Mouse (Mus musculus) right cerebral cortex, adult 18-20 months (tissue): ENCODE data around the gene Dynlt1f.
"Not testable (repeated sequence)": the region's sequence is repeated elsewhere in the genome, so short reads cannot be mapped to it uniquely, and the experiment has no call there.

ENCODE experiments used
- DNase-seq: peaks from one replicate; pipeline ENCODE4 v3.0.0; 2022; ENCODE audit warnings: mixed read lengths

Gene Dynlt1f

GRCm38 (mm10) chr17:6655567-6656281, at the start of gene Dynlt1f:
Dynlt1f (minus strand) TSS chr17:6655900.
- peak; percentile 65 for DNase-seq

GRCm38 (mm10) chr17:6703381-6704270, 47.9 kb upstream of the Dynlt1f start:
- DNase-seq = not testable (repeated sequence)

GRCm38 (mm10) chr17:6702625-6703221, 47.0 kb upstream of the Dynlt1f start:
- not testable (repeated sequence) for DNase-seq

- DNase-seq = not testable (repeated sequence)
These were observed 44.4 kb upstream of the Dynlt1f start for GRCm38 (mm10) chr17:6700077-6700476.

- not testable (repeated sequence) for DNase-seq
These were observed 43.8 kb upstream of the Dynlt1f start for GRCm38 (mm10) chr17:6699502-6699901.

- peak; percentile 43 for DNase-seq
These were observed 41.6 kb upstream of the Dynlt1f start for GRCm38 (mm10) chr17:6697224-6697775.

GRCm38 (mm10) chr17:6696521-6696920, 40.8 kb upstream of the Dynlt1f start:
- not testable (repeated sequence) for DNase-seq

- DNase-seq = not testable (repeated sequence)
These were observed 40.0 kb upstream of the Dynlt1f start for GRCm38 (mm10) chr17:6695712-6696111.

GRCm38 (mm10) chr17:6691596-6691995, 35.9 kb upstream of the Dynlt1f start:
- peak; percentile 81 for DNase-seq

- DNase-seq = not testable (repeated sequence)
These were observed 33.6 kb upstream of the Dynlt1f start for GRCm38 (mm10) chr17:6689344-6689743.

- not testable (repeated sequence) for DNase-seq
These were observed 30.7 kb upstream of the Dynlt1f start for GRCm38 (mm10) chr17:6686299-6686971.

- DNase-seq = not testable (repeated sequence)
These were observed 29.7 kb upstream of the Dynlt1f start for GRCm38 (mm10) chr17:6685288-6685818.

GRCm38 (mm10) chr17:6684464-6685287, 29.0 kb upstream of the Dynlt1f start:
- not testable (repeated sequence) for DNase-seq

GRCm38 (mm10) chr17:6683702-6684101, 28.0 kb upstream of the Dynlt1f start:
- DNase-seq = not testable (repeated sequence)

GRCm38 (mm10) chr17:6681721-6682120, 26.0 kb upstream of the Dynlt1f start:
- not testable (repeated sequence) for DNase-seq

GRCm38 (mm10) chr17:6678063-6678462, 22.4 kb upstream of the Dynlt1f start:
- DNase-seq = not testable (repeated sequence)

- DNase-seq = not testable (repeated sequence)
These were observed 18.6 kb upstream of the Dynlt1f start for GRCm38 (mm10) chr17:6674297-6674696.

GRCm38 (mm10) chr17:6668522-6668921, 12.8 kb upstream of the Dynlt1f start:
- DNase-seq = not testable (repeated sequence)

- DNase-seq = not testable (repeated sequence)
These were observed 9.7 kb upstream of the Dynlt1f start for GRCm38 (mm10) chr17:6665389-6665788.

GRCm38 (mm10) chr17:6662840-6663239, 7.1 kb upstream of the Dynlt1f start:
- not testable (repeated sequence) for DNase-seq
